Mouse (Mus musculus): ENCODE data around the gene Trank1. TPM values are rescaled to one million over a fixed set of nuclear protein-coding genes. Genes with fewer than 3 reads are reported as not detected.

The Trank1 gene
- polyA plus RNA-seq, 1 experiment from 2014 or later = 1.9 TPM

- no peak overlapping the region for H3K9ac ChIP-seq
- 0 out of 2 replicates have a peak, but pooled peaks cover 2% of the 10 kb centered on the region for H3K36me3 ChIP-seq
- no peak for ATAC-seq (ENCODE audit: low read depth)
- no peaks in the 10 kb centered on the region for H3K27me3 ChIP-seq
- WGBS = 81% methylated on average over 2 of the region's 2 CpGs
- no peak overlapping the region for H3K4me2 ChIP-seq
- no peak overlapping the region for H3K4me3 ChIP-seq
- H3K27ac ChIP-seq (replicated peaks) = no peak overlapping the region
- no peaks in the 10 kb centered on the region for H3K9me3 ChIP-seq
- H3K4me1 ChIP-seq (replicated peaks) = peaks cover 5% of the 10 kb centered on the region
These were observed 25.1 kb upstream of the Trank1 start for GRCm38 (mm10) chr9:111286468-111286867.

- H3K9ac ChIP-seq = no peak overlapping the region
- WGBS = 92% methylated on average over 4 of the region's 4 CpGs
- H3K4me1 ChIP-seq (replicated peaks) = peaks cover 5% of the 10 kb centered on the region
- no peaks in the 10 kb centered on the region for H3K9me3 ChIP-seq
- ATAC-seq (ENCODE audit: low read depth) = no peak
- H3K27ac ChIP-seq (replicated peaks) = no peak overlapping the region
- no peak overlapping the region for H3K4me3 ChIP-seq
- H3K36me3 ChIP-seq = no peaks in the 10 kb centered on the region
- no peak overlapping the region for H3K4me2 ChIP-seq
- no peaks in the 10 kb centered on the region for H3K27me3 ChIP-seq
These were observed 23.6 kb upstream of the Trank1 start for GRCm38 (mm10) chr9:111287956-111288355.

- 59% methylated on average over 9 of the region's 9 CpGs for WGBS
- ATAC-seq (ENCODE audit: low read depth) = 0 out of 2 replicates have a peak, but pooled peaks have one; percentile 12
These were observed 22.2 kb upstream of the Trank1 start for GRCm38 (mm10) chr9:111289294-111289831.

GRCm38 (mm10) chr9:111289832-111290339 is 21.7 kb upstream of the Trank1 start:
- H3K4me3 ChIP-seq = no peak overlapping the region
- 0 out of 2 replicates have a peak overlapping the region, but pooled peaks have one; percentile 6 for H3K4me2 ChIP-seq
- WGBS = 17% methylated on average over 21 of the region's 21 CpGs
- peak; percentile 73 for ATAC-seq (ENCODE audit: low read depth)
- H3K36me3 ChIP-seq = no peaks in the 10 kb centered on the region
- H3K4me1 ChIP-seq (replicated peaks) = peaks cover 5% of the 10 kb centered on the region
- H3K9me3 ChIP-seq = no peaks in the 10 kb centered on the region
- H3K9ac ChIP-seq = no peak overlapping the region
- H3K27me3 ChIP-seq = no peaks in the 10 kb centered on the region
- H3K27ac ChIP-seq (replicated peaks) = no peak overlapping the region

More at GRCm38 (mm10) chr9:111289294-111289831, 22.2 kb upstream of the Trank1 start:
- Histone ChIP-seq H3K27me3 (no peaks in the 10 kb centered on the region), H3K27ac (replicated peaks) (no peak overlapping the region), H3K9ac (no peak overlapping the region), H3K36me3 (no peaks in the 10 kb centered on the region), H3K9me3 (no peaks in the 10 kb centered on the region), H3K4me1 (replicated peaks) (peaks cover 5% of the 10 kb centered on the region), H3K4me2 (0 out of 2 replicates have a peak overlapping the region, but pooled peaks have one; percentile 6), H3K4me3 (no peak overlapping the region)

GRCm38 (mm10) chr9:111290539-111291100 is 20.9 kb upstream of the Trank1 start:
- Histone ChIP-seq H3K36me3 (no peaks in the 10 kb centered on the region), H3K4me2 (no peak overlapping the region), H3K27me3 (no peaks in the 10 kb centered on the region), H3K27ac (replicated peaks) (no peak overlapping the region), H3K4me1 (replicated peaks) (peaks cover 3% of the 10 kb centered on the region), H3K4me3 (no peak overlapping the region), H3K9ac (no peak overlapping the region), H3K9me3 (no peaks in the 10 kb centered on the region)
- no peak for ATAC-seq (ENCODE audit: low read depth)
- 65% methylated on average over 11 of the region's 11 CpGs for WGBS

- Histone ChIP-seq H3K4me3 (no peak overlapping the region), H3K4me1 (replicated peaks) (no peaks in the 10 kb centered on the region), H3K9ac (no peak overlapping the region), H3K36me3 (no peaks in the 10 kb centered on the region), H3K4me2 (no peak overlapping the region), H3K27ac (replicated peaks) (no peak overlapping the region), H3K9me3 (no peaks in the 10 kb centered on the region), H3K27me3 (no peaks in the 10 kb centered on the region)
- WGBS = 86% methylated on average over 4 of the region's 4 CpGs
- no peak for ATAC-seq (ENCODE audit: low read depth)
These were observed 18.3 kb upstream of the Trank1 start for GRCm38 (mm10) chr9:111293234-111293633.

GRCm38 (mm10) chr9:111294911-111295310 is 16.6 kb upstream of the Trank1 start:
- Histone ChIP-seq H3K4me3 (no peak overlapping the region), H3K9me3 (no peaks in the 10 kb centered on the region), H3K9ac (no peak overlapping the region), H3K27ac (replicated peaks) (no peak overlapping the region), H3K4me1 (replicated peaks) (no peaks in the 10 kb centered on the region), H3K36me3 (no peaks in the 10 kb centered on the region), H3K4me2 (no peak overlapping the region), H3K27me3 (no peaks in the 10 kb centered on the region)
- WGBS = 94% methylated on average over 6 of the region's 6 CpGs
- no peak for ATAC-seq (ENCODE audit: low read depth)

GRCm38 (mm10) chr9:111295323-111295722 is 16.2 kb upstream of the Trank1 start:
- no peak overlapping the region for H3K4me3 ChIP-seq
- no peaks in the 10 kb centered on the region for H3K9me3 ChIP-seq
- H3K4me2 ChIP-seq = no peak overlapping the region
- no peak for ATAC-seq (ENCODE audit: low read depth)
- H3K36me3 ChIP-seq = no peaks in the 10 kb centered on the region
- no peaks in the 10 kb centered on the region for H3K27me3 ChIP-seq
- 68% methylated on average over 2 of the region's 2 CpGs for WGBS
- H3K4me1 ChIP-seq (replicated peaks) = no peaks in the 10 kb centered on the region
- no peak overlapping the region for H3K9ac ChIP-seq
- no peak overlapping the region for H3K27ac ChIP-seq (replicated peaks)

GRCm38 (mm10) chr9:111296433-111296832 is 15.1 kb upstream of the Trank1 start:
- 70% methylated on average over 7 of the region's 7 CpGs for WGBS
- no peaks in the 10 kb centered on the region for H3K9me3 ChIP-seq
- no peak for ATAC-seq (ENCODE audit: low read depth)
- H3K27ac ChIP-seq (replicated peaks) = no peak overlapping the region
- H3K36me3 ChIP-seq = no peaks in the 10 kb centered on the region
- H3K27me3 ChIP-seq = no peaks in the 10 kb centered on the region
- H3K9ac ChIP-seq = no peak overlapping the region
- no peak overlapping the region for H3K4me2 ChIP-seq
- no peak overlapping the region for H3K4me3 ChIP-seq
- no peaks in the 10 kb centered on the region for H3K4me1 ChIP-seq (replicated peaks)

GRCm38 (mm10) chr9:111298606-111299005 is 12.9 kb upstream of the Trank1 start:
- no peak overlapping the region for H3K9ac ChIP-seq
- no peaks in the 10 kb centered on the region for H3K36me3 ChIP-seq
- no peaks in the 10 kb centered on the region for H3K9me3 ChIP-seq
- WGBS = 79% methylated on average over 2 of the region's 2 CpGs
- ATAC-seq (ENCODE audit: low read depth) = no peak
- no peak overlapping the region for H3K27ac ChIP-seq (replicated peaks)
- H3K27me3 ChIP-seq = no peaks in the 10 kb centered on the region
- H3K4me1 ChIP-seq (replicated peaks) = no peaks in the 10 kb centered on the region
- H3K4me3 ChIP-seq = no peak overlapping the region
- no peak overlapping the region for H3K4me2 ChIP-seq

- no peaks in the 10 kb centered on the region for H3K27me3 ChIP-seq
- no peak overlapping the region for H3K4me2 ChIP-seq
- H3K27ac ChIP-seq (replicated peaks) = no peak overlapping the region
- no peaks in the 10 kb centered on the region for H3K9me3 ChIP-seq
- 53% methylated on average over 12 of the region's 12 CpGs for WGBS
- H3K4me3 ChIP-seq = no peak overlapping the region
- no peaks in the 10 kb centered on the region for H3K4me1 ChIP-seq (replicated peaks)
- no peak for ATAC-seq (ENCODE audit: low read depth)
- no peak overlapping the region for H3K9ac ChIP-seq
- H3K36me3 ChIP-seq = no peaks in the 10 kb centered on the region
These were observed 9.2 kb upstream of the Trank1 start for GRCm38 (mm10) chr9:111302196-111302831.

- Histone ChIP-seq H3K9ac (no peak overlapping the region), H3K4me3 (no peak overlapping the region), H3K36me3 (no peaks in the 10 kb centered on the region), H3K4me2 (no peak overlapping the region), H3K27ac (replicated peaks) (no peak overlapping the region), H3K4me1 (replicated peaks) (no peaks in the 10 kb centered on the region), H3K27me3 (peaks cover 6% of the 10 kb centered on the region), H3K9me3 (no peaks in the 10 kb centered on the region)
- WGBS = 89% methylated on average over 6 of the region's 6 CpGs
- ATAC-seq (ENCODE audit: low read depth) = no peak
These were observed 7.5 kb upstream of the Trank1 start for GRCm38 (mm10) chr9:111304036-111304435.
